Mouse (Mus musculus) CH12.LX (cell line): ENCODE measurements around the gene Tespa1. TPM values are rescaled to one million over a fixed set of nuclear protein-coding genes. Genes with fewer than 3 reads are reported as not detected.

Experiments used
- DNase-seq: peaks from one replicate; pipeline ENCODE4 v3.0.0-alpha.2; 2013; ENCODE audit errors: extremely low read depth
- H3K27ac ChIP-seq: 2 replicates; pipeline ENCODE4 v1.5.1; 2012; ENCODE audit warnings: low read depth, mild to moderate bottlenecking, control low read depth, moderate library complexity; ENCODE audit not compliant: insufficient read depth
- H3K27me3 ChIP-seq: replicated peaks from 2 replicates; pipeline ENCODE3; 2012; ENCODE audit warnings: inconsistent platforms
- H3K36me3 ChIP-seq, 2 experiments: replicated peaks in 1 of 2; 2 replicates each; pipeline versions ENCODE3 to v1.6.1; 2012; ENCODE audit warnings: inconsistent platforms in 1 of 2, low read length in 1 of 2, mild to moderate bottlenecking in 1 of 2, mixed read lengths in 1 of 2, moderate library complexity in 1 of 2; ENCODE audit not compliant: control insufficient read depth in 1 of 2, insufficient read depth in 1 of 2
- H3K4me1 ChIP-seq, 2 experiments: 2 replicates each; pipeline ENCODE4 v1.6.1; 2012; ENCODE audit warnings: inconsistent platforms in 1 of 2, moderate library complexity in 1 of 2; ENCODE audit not compliant: insufficient read depth in 2 of 2, control insufficient read depth in 1 of 2
- H3K4me2 ChIP-seq: 2 replicates; pipeline ENCODE4 v1.6.1; 2012; ENCODE audit warnings: low read depth, mild to moderate bottlenecking, control low read depth; ENCODE audit not compliant: poor library complexity, insufficient read depth, severe bottlenecking
- H3K4me3 ChIP-seq, 3 experiments: fragments of 150-350 bp in 1 of 3; sonication (generic) in 1 of 3; replicated peaks in 1 of 3; 2 replicates each; pipeline versions ENCODE3 to v1.5.1; 2011 to 2012; ENCODE audit warnings: low read depth in 2 of 3, low read length in 2 of 3, mild to moderate bottlenecking in 2 of 3, moderate library complexity in 2 of 3, control low read depth in 1 of 3, improper control_type of control experiment in 1 of 3, inconsistent platforms in 1 of 3, mixed read lengths in 1 of 3; ENCODE audit not compliant: poor library complexity in 1 of 3
- H3K79me2 ChIP-seq: replicated peaks from 2 replicates; pipeline ENCODE4 v1.6.1; 2012; ENCODE audit warnings: mild to moderate bottlenecking, moderate library complexity; ENCODE audit not compliant: control insufficient read depth, poor library complexity, insufficient read depth, severe bottlenecking; ENCODE audit errors: extremely low read depth
- H3K9ac ChIP-seq: 2 replicates; pipeline ENCODE4 v1.6.1; 2012; ENCODE audit warnings: low read depth, mild to moderate bottlenecking, control low read depth, moderate library complexity; ENCODE audit not compliant: insufficient read depth
- H3K9me3 ChIP-seq: replicated peaks from 2 replicates; pipeline ENCODE3; 2012; ENCODE audit warnings: low read length, inconsistent platforms, mixed read lengths
- CHD1 ChIP-seq: IDR thresholded peaks from 2 replicates; pipeline ENCODE4 v1.6.1; 2012; ENCODE audit warnings: low read depth, low read length, improper control_type of control experiment, inconsistent platforms
- EP300 ChIP-seq: IDR thresholded peaks from 2 replicates; pipeline ENCODE4 v1.6.1; 2011; ENCODE audit warnings: low read length, improper control_type of control experiment
- ETS1 ChIP-seq: conservative IDR thresholded peaks from 2 replicates; pipeline ENCODE4 v1.6.1; 2012; ENCODE audit warnings: low read depth, mild to moderate bottlenecking, inconsistent platforms, low read length, improper control_type of control experiment, moderate library complexity
- GABPA ChIP-seq: IDR thresholded peaks from 2 replicates; pipeline ENCODE4 v1.6.1; 2012; ENCODE audit warnings: low read depth, low read length, improper control_type of control experiment, inconsistent platforms; ENCODE audit not compliant: insufficient replicate concordance
- HCFC1 ChIP-seq: IDR thresholded peaks from 2 replicates; pipeline ENCODE4 v1.6.1; 2012; ENCODE audit warnings: low read depth, mild to moderate bottlenecking, inconsistent platforms, low read length, improper control_type of control experiment
- IRF4 ChIP-seq: IDR thresholded peaks from 2 replicates; pipeline ENCODE4 v1.6.1; 2014; ENCODE audit warnings: low read depth, mild to moderate bottlenecking, inconsistent platforms, low read length, improper control_type of control experiment
- JUN ChIP-seq: IDR thresholded peaks from 2 replicates; pipeline ENCODE4 v1.6.1; 2011; ENCODE audit warnings: low read depth, mild to moderate bottlenecking, low read length, improper control_type of control experiment, moderate library complexity; ENCODE audit not compliant: insufficient read depth
- JUND ChIP-seq: conservative IDR thresholded peaks from 2 replicates; pipeline ENCODE4 v1.6.1; 2011; ENCODE audit warnings: low read depth, low read length, improper control_type of control experiment
- MAX ChIP-seq: IDR thresholded peaks from 2 replicates; pipeline ENCODE4 v1.6.1; 2011; ENCODE audit warnings: low read length, improper control_type of control experiment
- MEF2A ChIP-seq: IDR thresholded peaks from 2 replicates; pipeline ENCODE4 v1.6.1; 2014; ENCODE audit warnings: low read depth, mild to moderate bottlenecking, inconsistent platforms, low read length, improper control_type of control experiment, borderline replicate concordance
- MXI1 ChIP-seq: IDR thresholded peaks from 2 replicates; pipeline ENCODE4 v1.6.1; 2011; ENCODE audit warnings: mild to moderate bottlenecking, low read depth, low read length, improper control_type of control experiment
- MYC ChIP-seq: IDR thresholded peaks from 2 replicates; pipeline ENCODE4 v1.6.1; 2011; ENCODE audit warnings: low read depth, mild to moderate bottlenecking, improper control_type of control experiment, low read length
- NELFE ChIP-seq: IDR thresholded peaks from 2 replicates; pipeline ENCODE4 v1.6.1; 2011; ENCODE audit warnings: low read depth, low read length, improper control_type of control experiment
- PAX5 ChIP-seq: IDR thresholded peaks from 2 replicates; pipeline ENCODE4 v1.6.1; 2012; ENCODE audit warnings: low read length, inconsistent platforms, mixed read lengths
- POLR2A ChIP-seq: IDR thresholded peaks from 2 replicates; pipeline ENCODE4 v1.6.1; 2011; ENCODE audit warnings: low read depth, mild to moderate bottlenecking, improper control_type of control experiment, low read length
- POLR2AphosphoS2 ChIP-seq: IDR thresholded peaks from 2 replicates; pipeline ENCODE4 v1.6.1; 2011; ENCODE audit warnings: low read depth, low read length, improper control_type of control experiment
- TCF12 ChIP-seq: IDR thresholded peaks from 2 replicates; pipeline ENCODE4 v1.6.1; 2014; ENCODE audit warnings: low read depth, mild to moderate bottlenecking, inconsistent platforms, low read length, improper control_type of control experiment
- ZNF384 ChIP-seq: IDR thresholded peaks from 2 replicates; pipeline ENCODE4 v1.6.1; 2012; ENCODE audit warnings: low read depth, low read length, improper control_type of control experiment, inconsistent platforms
- dilution Hi-C: fragments of 300-500 bp; cut with MboI; formaldehyde crosslinking; loops from 2 replicates; pipeline ENCODE4 v1.14.3; 2020; ENCODE audit warnings: low sequenced_read_pairs; ENCODE audit not compliant: extremely low pct_unique_long_range_greater_than_20kb, extremely low pct_ligation_motif_present
- in situ Hi-C: fragments of 300-500 bp; cut with MboI; formaldehyde crosslinking; loops from 3 replicates; pipeline ENCODE4 v1.14.3; 2019; ENCODE audit warnings: low sequenced_read_pairs, low pct_ligation_motif_present, low pct_unique_long_range_greater_than_20kb, mixed read lengths
- polyA plus RNA-seq: library from polyadenylated mRNA; unstranded; fragments of >175 nt; gene quantifications from 2 replicates; pipeline ENCODE4 v1.2.1, GENCODE M21; 2012; ENCODE audit warnings: low read depth; ENCODE audit not compliant: insufficient read length
- total RNA-seq, 2 experiments: library from RNA; depleted of rRNA; stranded (reverse); fragments of 300-350 nt in 1 of 2; fragments of >200 nt in 1 of 2; gene quantifications; 2 replicates each; pipeline ENCODE4 v1.2.3; 2012 to 2014

Gene Tespa1
- total and polyA plus RNA-seq, 3 experiments: 26.0 to 55.1 (median 48.5) TPM

GRCm38 (mm10) chr10:130330711-130331110 lies 8.0 kb downstream of the Tespa1 start:
- peak overlapping the region in 2 of 3 experiments; percentile 39 to 45 for H3K4me3 ChIP-seq
- H3K4me2 ChIP-seq: peak overlapping the region; percentile 36; the same call in 1 of the 2 replicates
- in situ Hi-C loops (no loop called here), dilution Hi-C loops (no loop called here)
- TF ChIP-seq MXI1 (no peak), POLR2AphosphoS2 (no peak), JUND (0 out of 2 replicates have a peak, but pooled peaks have one; percentile 24), JUN (peak; percentile 64), CHD1 (no peak), TCF12 (peak; percentile 60), IRF4 (peak; percentile 84), EP300 (peak; percentile 94), ETS1 (peak; percentile 42; the same call in 1 of the 2 replicates), POLR2A (0 out of 2 replicates have a peak, but pooled peaks have one; percentile 13), GABPA (no peak), ZNF384 (peak; percentile 97), MEF2A (peak; percentile 68; the same call in 1 of the 2 replicates), NELFE (no peak), PAX5 (no peak), MAX (no peak)
- no peaks in the 10 kb centered on the region for H3K9me3 ChIP-seq
- peaks cover 3 to 28% of the 10 kb centered on the region in 2 experiments; a peak in 3 of 4 replicates for H3K4me1 ChIP-seq
- H3K79me2 ChIP-seq: 0 out of 2 replicates have a peak, but pooled peaks cover 2% of the 10 kb centered on the region
- no peak overlapping the region for H3K9ac ChIP-seq
- peak; percentile 86 for DNase-seq
- H3K36me3 ChIP-seq: peaks cover 0 to 13% of the 10 kb centered on the region in 2 experiments
- peak overlapping the region; percentile 73 for H3K27ac ChIP-seq
- no peaks in the 10 kb centered on the region for H3K27me3 ChIP-seq

- TF ChIP-seq MYC (0 out of 2 replicates have a peak, but pooled peaks have one; percentile 10), HCFC1 (no peak)
- H3K36me3 ChIP-seq: peaks cover 0 to 13% of the 10 kb centered on the region in 2 experiments
- no peak overlapping the region for H3K9ac ChIP-seq
- no peak overlapping the region for H3K4me3 ChIP-seq
- no peak overlapping the region for H3K27ac ChIP-seq
- no peaks in the 10 kb centered on the region for H3K27me3 ChIP-seq
- no peak for DNase-seq
- in situ Hi-C loops (no loop called here), dilution Hi-C loops (no loop called here)
- no peaks in the 10 kb centered on the region for H3K9me3 ChIP-seq
- H3K4me2 ChIP-seq: no peak overlapping the region
- no peaks in the 10 kb centered on the region for H3K79me2 ChIP-seq
- peaks cover 0 to 63% of the 10 kb centered on the region in 2 experiments; a peak in 2 of 4 replicates for H3K4me1 ChIP-seq
Measured at GRCm38 (mm10) chr10:130336385-130336784, 13.7 kb downstream of the Tespa1 start.
